Mouse (Mus musculus): ENCODE measurements around the gene Tmem107.

The Tmem107 gene

DNA sequence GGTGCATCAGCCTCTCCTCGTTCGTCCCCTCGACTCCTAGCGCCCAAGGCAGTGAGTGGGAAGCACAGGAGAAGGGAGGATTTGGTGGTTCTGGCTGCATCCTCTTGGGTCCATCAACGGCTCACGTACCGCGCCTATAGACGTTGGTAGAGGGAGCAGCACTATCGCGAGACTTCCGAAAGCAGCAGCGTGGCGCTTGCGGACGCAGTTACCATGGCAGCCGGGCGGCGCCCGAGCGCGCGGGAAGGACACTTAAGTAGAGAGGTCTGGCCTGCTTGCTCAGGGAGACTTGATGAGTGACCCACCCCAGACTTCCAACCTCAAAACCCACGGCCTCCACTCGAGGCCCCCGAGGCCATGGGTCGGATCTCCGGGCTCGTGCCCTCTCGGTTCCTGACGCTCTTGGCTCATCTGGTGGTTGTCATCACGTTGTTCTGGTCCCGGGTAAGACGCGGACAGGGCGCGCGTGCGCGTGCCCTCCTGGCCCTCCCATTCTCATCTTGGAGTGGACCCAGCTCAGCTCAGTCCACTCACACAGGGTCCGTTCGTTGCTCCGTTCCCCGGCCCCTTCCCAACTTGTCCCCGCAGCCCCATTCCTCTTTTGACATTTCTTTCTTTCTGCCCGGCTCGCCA lies at the start of gene Tmem107:
Gene Tmem107 (plus strand): TSS at position 217 of the 633 bp plus-strand sequence.
- DNase-seq: peak; percentile 95 to 96

GRCm38 (mm10) chr11:69026562-69026961 lies 44.0 kb upstream of the Tmem107 start:
- no peak for DNase-seq

- DNase-seq: no peak
Measured at GRCm38 (mm10) chr11:69028805-69029204, 41.8 kb upstream of the Tmem107 start.

DNA sequence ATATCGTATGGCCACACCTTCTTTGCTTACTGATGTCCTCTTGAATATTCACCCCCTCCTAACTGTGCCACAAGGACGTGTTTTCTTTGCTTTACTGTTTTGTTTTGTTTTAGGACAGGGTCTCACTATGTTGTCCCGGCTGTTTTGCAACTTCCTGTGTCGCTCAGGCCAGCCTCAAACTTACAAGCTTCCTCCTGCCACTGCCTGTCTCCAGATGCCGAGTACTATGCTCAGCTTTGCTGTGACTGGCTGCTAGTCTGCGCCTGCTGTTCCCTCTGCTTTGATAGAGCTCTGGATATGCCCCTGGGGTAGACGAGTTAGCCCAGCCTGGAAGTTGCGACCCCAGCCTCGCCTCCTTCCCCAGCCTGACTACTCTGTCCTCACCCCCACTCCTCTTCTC lies 37.1 kb upstream of the Tmem107 start:
- DNase-seq: no peak

- no peak for DNase-seq
Measured at GRCm38 (mm10) chr11:69034585-69034984, 36.0 kb upstream of the Tmem107 start.

GRCm38 (mm10) chr11:69035411-69035810 lies 35.2 kb upstream of the Tmem107 start:
- DNase-seq: no peak

DNA sequence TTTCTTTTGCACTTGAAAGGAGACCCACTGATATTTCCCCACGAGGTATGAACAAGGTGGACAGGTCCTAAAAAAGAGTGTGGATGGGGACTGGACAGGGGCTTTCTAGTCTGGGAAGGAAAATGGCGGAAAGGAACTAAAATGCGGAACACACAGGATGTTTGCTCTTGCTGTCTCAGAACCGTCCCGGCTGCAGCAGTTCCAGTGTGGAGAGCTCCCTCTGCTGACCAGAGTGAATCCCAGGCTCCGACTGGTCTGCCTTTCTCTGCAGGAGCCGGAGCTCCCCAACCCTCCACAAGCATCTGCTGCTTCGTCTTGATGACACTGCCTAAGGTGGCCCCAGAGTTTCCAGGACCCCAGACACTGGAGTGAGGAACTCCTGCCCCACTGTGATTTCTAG lies 34.8 kb upstream of the Tmem107 start:
- peak; percentile 91 to 94 for DNase-seq

GRCm38 (mm10) chr11:69036486-69037230 lies 33.9 kb upstream of the Tmem107 start:
- DNase-seq: peak; percentile 87 to 88

DNA sequence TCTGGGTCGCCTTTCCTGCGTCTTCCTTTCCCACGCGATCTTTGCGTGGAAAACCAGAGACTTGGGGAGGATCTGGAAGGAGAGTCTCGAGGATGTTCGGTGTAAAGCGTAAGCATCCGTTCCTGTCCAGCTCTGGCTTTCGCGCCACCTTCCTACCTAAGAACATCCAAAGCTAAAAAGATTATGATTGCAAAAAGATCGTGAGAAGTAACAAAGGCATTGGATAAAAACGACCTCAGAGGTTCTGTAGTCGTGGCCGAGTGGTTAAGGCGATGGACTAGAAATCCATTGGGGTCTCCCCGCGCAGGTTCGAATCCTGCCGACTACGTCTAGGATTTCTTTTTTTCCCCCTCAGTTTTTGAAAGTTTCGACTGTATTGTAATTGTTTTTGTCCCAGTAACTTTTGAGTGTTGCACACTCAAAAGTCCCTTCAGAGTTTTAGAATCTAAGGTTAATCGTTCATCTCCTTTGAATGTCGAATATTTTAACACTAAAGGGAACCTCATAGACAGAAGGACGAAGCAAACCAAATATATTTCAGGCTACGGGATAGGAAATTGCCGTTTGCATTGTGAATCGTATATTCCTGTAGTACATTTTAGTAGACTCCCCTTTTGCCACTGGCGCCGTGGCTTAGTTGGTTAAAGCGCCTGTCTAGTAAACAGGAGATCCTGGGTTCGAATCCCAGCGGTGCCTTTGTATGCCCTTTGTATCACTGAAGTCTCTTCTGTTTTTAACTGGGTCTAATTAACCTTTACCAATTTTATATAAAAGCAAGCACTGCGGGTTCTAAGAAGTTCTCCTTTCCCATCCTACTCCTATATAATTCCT lies 33.2 kb upstream of the Tmem107 start:
- DNase-seq: peak; percentile 84 to 87

- DNase-seq: no peak
Measured at GRCm38 (mm10) chr11:69038173-69038572, 32.4 kb upstream of the Tmem107 start.

DNA sequence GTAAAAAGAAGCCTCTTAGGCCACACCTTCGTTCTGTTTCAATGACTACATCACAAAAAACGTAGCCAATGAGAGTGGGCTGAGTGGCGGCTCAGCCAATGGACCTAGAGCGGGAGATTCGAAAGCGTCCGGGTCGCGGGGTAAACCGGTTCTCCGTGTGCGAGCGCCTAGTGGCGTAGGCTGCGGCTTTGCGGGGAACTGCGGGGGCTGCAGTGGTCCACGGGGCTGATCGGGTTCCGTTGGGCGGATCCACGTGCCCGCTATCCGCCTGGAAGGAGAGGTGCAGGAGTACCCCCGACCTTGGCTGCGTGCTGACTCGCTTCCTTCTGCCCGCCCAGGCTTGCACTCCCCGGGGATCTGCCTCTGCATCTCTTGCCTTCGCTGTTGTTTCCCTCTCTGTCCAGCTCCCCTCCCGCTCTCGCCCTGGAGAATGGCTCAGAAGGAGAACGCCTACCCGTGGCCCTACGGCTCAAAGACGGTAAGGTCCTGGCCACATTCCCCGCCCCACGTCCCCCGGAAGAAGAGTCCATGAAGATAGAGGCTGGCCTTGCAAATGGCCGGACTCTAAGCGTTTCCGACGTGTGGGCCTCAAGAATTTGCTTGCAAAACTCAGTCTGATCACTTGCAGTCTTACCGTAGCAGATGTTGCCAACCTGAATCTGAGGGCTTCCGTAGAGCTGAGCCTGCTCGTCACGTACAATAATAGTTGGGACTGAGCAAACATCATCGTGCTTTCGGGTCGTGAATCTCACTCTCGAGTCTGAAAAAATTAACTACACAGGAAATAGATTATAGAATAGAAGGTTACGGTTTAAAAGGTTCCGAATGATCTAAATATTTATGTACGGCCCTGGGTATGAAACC lies 24.8 kb upstream of the Tmem107 start, which contains the start of gene Aurkb:
Gene Aurkb (plus strand): TSS at position 117 of the 864 bp plus-strand sequence.
- peak; percentile 80 to 86 for DNase-seq

DNA sequence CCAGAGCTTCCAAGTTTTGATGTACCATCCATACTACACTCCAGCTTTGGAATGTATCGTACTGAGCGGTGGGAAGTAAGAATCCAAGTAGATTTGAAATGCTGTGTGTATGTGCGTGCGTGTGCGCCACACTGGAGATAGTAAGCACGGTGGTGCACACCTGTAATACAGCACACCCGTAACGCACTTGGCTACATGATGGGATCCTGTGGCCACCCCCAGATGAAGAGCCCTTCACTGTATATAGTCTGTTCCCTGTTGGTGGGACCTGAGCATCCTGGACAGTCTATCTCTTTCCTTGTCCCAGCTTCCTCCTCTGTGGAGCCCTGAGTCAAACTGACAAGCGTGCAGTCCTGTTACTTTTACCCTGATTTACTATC lies 24.2 kb upstream of the Tmem107 start:
- no peak for DNase-seq

DNA sequence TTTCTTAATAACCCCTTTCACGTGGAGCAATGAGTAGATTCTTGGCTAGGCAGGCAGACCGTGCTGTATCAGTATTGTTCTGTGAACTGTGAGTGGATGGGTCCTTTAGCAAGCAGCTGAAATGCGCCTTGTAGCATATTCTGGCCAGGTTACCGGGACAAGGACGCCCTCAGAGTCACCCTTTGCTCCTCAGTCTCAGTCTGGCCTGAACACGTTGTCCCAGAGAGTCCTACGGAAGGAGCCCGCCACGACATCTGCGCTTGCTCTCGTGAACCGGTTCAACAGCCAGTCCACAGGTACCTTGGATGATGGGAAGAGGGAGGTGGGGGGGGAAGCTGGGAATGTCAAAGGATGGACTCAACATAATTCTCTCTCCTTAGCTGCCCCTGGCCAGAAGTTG lies 23.0 kb upstream of the Tmem107 start:
- DNase-seq: no peak

DNA sequence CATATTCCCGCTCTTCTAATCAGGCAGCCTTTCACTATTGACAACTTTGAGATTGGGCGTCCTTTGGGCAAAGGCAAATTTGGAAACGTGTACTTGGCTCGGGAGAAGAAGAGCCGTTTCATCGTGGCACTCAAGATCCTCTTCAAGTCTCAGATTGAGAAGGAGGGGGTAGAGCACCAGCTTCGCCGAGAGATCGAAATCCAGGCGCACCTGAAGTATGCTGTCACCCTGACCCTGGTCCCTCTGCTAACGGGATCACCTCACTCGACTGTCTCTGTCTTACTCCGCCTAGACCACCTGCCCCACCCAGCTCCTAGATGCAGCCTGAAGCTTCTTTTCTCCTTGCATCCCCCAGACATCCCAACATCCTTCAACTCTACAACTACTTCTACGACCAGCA lies 22.5 kb upstream of the Tmem107 start:
- no peak for DNase-seq

DNA sequence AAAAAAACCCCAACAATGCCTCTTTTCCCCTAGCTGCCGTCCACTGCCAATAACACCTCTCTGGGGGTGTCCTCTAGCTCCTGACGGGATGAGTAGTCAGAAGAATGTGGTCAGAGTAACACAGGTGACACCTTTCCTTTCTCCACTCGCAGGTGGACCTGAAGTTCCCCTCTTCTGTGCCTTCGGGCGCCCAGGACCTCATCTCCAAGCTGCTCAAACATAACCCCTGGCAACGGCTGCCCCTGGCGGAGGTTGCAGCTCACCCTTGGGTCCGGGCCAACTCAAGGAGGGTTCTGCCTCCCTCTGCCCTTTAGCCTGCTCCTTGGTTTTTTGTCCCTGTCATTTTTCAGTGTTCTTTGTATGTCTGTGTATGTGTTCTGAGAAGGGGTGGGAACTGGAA lies 19.9 kb upstream of the Tmem107 start:
- DNase-seq: no peak

DNA sequence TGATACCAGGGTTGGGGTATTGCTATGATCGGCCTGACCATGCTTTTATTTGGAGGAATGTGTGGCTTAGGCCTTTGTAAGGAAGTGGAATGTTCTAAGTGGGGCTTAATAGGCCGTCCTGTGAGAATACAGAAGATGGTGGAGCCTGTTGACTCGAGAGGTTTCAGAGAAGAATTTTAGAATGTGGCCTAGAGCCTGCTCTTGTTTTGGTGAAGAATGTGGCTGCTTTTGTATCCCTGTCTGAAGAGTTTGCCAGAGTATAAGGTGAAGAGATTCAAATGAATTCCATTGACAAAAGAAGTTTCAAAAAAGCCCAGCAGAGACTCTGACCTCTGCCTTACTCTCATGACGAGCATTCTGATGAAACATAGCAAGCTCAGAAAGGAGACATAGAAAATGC lies 18.8 kb upstream of the Tmem107 start:
- no peak for DNase-seq

DNA sequence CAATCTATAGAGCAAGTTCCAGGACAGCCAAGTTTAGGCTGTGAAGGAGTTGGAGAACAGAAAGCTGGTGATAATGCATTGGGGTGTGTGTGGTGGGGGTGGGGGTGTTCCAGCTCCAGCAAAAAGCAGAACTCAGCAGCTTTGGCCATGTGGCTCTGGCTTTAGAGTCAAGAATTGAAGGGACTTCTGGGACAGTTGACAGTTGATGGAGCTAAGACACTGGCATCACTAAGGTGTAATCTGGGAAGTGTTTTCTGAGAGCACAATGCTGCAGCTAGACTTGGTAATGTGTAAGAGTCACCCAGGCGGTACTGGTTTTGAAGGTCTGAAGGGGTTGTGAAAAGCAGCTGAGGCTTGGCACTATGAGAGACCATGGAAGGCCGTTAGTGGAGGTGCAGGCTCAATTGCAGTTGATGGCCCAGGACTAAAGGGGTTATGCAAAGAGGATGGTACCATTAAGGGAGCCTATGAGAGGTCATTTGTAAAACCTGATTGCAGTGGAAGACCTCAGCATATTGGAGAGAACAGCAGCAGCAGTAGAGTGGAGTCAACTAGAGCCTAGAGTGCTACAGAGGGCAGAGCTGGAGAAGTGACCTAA lies 17.7 kb upstream of the Tmem107 start:
- no peak for DNase-seq

- no peak for DNase-seq
Measured at GRCm38 (mm10) chr11:69053848-69054247, 16.8 kb upstream of the Tmem107 start.

DNA sequence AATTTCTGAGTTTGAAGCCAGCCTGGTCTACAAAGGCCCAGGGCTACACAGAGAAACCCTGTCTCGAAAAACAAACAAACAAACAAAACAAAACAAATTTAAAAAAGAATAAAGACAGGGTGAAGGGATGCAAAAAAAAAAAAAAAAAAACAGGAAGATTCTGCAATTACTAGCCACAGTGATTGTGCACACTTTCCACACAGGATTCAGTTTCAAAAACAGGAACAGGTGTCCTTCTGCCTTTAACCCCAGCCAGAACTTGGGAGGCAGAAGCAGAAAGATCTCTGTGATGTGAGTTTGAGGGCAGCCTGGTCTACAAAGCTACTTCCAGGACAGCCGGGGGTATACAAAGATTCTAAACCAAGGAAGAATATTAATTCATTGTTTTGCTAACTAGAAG lies 12.3 kb upstream of the Tmem107 start:
- no peak for DNase-seq

GRCm38 (mm10) chr11:69058729-69059356 lies 11.8 kb upstream of the Tmem107 start:
- DNase-seq: no peak

GRCm38 (mm10) chr11:69059357-69059974 lies 11.1 kb upstream of the Tmem107 start, which contains the start of gene Borcs6:
Borcs6 (plus strand) TSS chr11:69059717.
- DNase-seq: peak; percentile 98

Data from lung, adult 18-20 months (tissue).